Mouse (Mus musculus) lung, postnatal 0 days (tissue): ENCODE measurements around the gene Mpv17.

Experiments
- CTCF ChIP-seq: IDR thresholded peaks from 2 replicates; pipeline ENCODE4 v1.5.1; 2016; ENCODE audit warnings: antibody characterized with exemption, mild to moderate bottlenecking
- EP300 ChIP-seq: IDR thresholded peaks from 2 replicates; pipeline ENCODE4 v1.6.1; 2016; ENCODE audit warnings: antibody characterized with exemption, mild to moderate bottlenecking, control low read depth

- TF ChIP-seq CTCF (no peak), EP300 (no peak)
Observed at GRCm38 (mm10) chr5:31168630-31169029, 14.6 kb upstream of the Mpv17 start.
